Mouse (Mus musculus) inflammation-experienced regulatory T-cells, adult 6 months (primary cell): ENCODE results near the gene Efnb3. TPM values are rescaled to one million over a fixed set of nuclear protein-coding genes. Genes with fewer than 3 reads are reported as not detected.

Experiments
- ATAC-seq: one replicate; pipeline ENCODE4 v1.8.0; 2017
- polyA plus RNA-seq, 3 experiments: library from polyadenylated mRNA; unstranded; fragments of 100-300 nt; shearing (Covaris generic); gene quantifications; one replicate each; pipeline ENCODE4 v1.2.1; 2017

Gene Efnb3
- polyA plus RNA-seq = under 1 TPM in 2 of 3 experiments, not detected in 1; 0.11 to 0.22 TPM

GRCm38 (mm10) chr11:69559851-69560765 lies at the start of gene Efnb3:
Gene Efnb3 (minus strand): TSS chr11:69560205.
- ATAC-seq = no peak

GRCm38 (mm10) chr11:69609416-69609815 lies 49.4 kb upstream of the Efnb3 start:
- no peak for ATAC-seq

GRCm38 (mm10) chr11:69608525-69608924 lies 48.5 kb upstream of the Efnb3 start:
- no peak for ATAC-seq

- ATAC-seq = no peak
These were observed 46.8 kb upstream of the Efnb3 start for GRCm38 (mm10) chr11:69606832-69607231.

- no peak for ATAC-seq
These were observed 46.4 kb upstream of the Efnb3 start for GRCm38 (mm10) chr11:69606491-69606795.

DNA sequence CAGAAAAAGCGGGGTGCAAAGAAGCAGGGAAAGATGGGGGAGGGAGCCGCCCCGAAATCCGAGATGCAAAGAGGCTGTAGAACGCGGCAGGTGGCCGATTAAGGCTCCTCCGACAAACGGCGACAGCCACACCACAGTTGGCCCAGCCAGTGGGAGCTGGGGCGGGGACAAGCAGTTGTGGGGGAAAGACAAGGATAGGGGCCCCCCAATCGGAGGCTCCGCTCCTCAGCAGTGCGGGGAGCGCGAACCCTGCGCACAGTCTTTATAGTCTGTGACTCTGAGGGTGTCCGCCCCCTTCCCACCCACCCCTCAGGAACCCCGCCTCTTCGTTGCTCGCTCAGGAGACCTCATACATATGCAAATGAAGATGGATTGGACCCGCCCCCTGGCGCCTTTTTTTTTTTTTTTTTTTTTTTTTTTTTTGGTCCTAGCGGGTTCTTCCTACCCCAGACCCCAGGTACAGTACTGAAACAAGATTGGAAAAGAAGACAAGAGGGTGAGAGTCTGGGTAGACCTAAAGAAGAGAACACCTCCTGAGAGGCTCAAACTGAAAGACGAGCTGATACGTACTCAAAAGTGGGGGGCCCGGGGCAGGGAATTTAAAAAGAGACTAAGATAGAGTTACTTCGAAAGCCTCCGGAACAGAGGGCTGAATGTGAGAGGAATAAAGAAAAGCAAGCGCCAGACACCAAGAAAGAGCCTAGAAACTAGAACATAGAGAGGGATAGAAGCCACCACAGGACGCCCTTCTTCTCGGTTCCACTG lies 45.9 kb upstream of the Efnb3 start, which contains the start of gene Atp1b2:
Gene Atp1b2, minus strand, starts transcription at position 217 of the 765 bp plus-strand sequence.
- ATAC-seq = peak; percentile 54

GRCm38 (mm10) chr11:69604795-69605664 lies 45.0 kb upstream of the Efnb3 start:
- peak; percentile 28 for ATAC-seq

DNA sequence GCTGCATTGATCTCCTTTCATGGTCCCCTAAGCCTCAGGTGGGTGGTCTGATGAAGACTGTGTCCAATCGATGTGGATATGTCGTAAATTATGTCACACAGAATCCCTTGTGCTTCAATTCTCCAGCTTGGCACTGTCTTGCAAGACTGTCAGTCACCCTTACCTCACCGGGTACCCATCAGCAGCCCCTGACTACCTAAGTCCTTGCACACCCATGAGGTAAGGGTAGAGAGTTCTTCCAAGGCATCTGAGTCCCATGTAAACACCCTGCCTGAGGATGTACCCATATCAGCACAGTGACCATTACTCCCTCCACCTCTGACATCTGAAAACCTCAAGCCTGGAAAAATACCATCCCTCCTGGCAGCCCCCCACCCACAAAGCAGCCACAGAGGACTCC lies 44.3 kb upstream of the Efnb3 start:
- ATAC-seq = no peak

DNA sequence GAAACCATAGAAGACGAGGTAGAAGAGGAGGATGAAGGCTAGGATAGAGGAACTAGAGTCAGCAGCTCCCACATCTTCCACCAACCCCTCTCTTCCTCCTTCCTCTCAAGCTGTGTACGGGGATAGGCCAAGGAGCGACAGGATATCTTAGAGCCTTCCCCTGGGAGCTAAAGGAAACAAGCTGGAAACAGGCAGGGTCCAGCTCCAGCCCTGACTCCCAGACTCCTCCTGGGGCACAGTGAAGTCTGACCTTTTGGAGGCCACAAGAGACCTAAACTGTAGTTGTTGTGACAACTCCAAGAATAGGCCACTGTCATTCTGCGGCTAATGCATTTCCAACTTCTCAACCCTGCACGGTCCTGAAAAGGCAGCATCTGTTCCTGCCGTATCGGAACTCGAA lies 43.5 kb upstream of the Efnb3 start:
- no peak for ATAC-seq

GRCm38 (mm10) chr11:69601768-69602167 lies 41.8 kb upstream of the Efnb3 start:
- ATAC-seq = no peak

DNA sequence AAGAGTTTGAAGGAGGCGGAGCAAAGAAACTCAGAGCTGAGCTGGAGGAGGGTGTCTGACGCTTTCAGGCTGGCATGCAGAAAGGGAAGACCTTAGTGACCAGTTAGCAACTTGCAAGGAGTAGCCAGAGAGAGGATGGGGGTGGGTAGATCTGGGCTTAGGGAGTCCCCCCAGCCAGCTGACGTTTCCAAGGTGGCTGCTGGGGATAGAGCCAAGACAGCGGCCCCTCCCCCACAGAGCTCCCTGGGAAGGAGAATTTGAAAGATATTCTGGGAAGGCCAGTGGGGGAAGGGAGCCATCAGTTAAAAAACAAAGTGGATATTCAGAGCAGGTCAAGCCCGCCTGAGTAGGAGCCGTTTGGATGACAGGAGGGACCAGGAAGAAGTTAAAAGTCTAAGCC lies 40.1 kb upstream of the Efnb3 start:
- ATAC-seq = no peak

DNA sequence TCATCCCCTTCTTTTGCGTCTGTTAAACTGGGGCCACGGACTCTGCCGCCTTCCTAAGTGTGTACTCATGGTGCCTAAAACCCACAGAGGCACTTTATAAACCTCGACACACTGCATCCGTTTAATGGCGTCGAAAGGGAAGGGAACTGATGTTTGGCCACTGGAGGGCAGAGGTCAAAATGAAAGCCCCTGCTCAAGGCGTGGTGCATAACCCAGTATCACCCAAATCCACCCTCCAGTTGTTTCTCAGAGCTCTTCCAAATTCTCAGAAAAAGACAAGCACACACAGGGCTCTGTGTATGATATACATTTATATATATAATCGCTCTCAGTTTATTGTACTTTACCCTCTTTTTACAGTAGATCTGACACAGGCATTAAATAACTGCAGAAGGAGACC lies 39.4 kb upstream of the Efnb3 start:
- no peak for ATAC-seq

- ATAC-seq = no peak
These were observed 34.8 kb upstream of the Efnb3 start for GRCm38 (mm10) chr11:69594853-69595252.

- no peak for ATAC-seq
These were observed 32.8 kb upstream of the Efnb3 start for GRCm38 (mm10) chr11:69592799-69593198.

GRCm38 (mm10) chr11:69591899-69592637 lies 32.1 kb upstream of the Efnb3 start:
- no peak for ATAC-seq

- ATAC-seq = no peak
These were observed 31.4 kb upstream of the Efnb3 start for GRCm38 (mm10) chr11:69591424-69591823.

DNA sequence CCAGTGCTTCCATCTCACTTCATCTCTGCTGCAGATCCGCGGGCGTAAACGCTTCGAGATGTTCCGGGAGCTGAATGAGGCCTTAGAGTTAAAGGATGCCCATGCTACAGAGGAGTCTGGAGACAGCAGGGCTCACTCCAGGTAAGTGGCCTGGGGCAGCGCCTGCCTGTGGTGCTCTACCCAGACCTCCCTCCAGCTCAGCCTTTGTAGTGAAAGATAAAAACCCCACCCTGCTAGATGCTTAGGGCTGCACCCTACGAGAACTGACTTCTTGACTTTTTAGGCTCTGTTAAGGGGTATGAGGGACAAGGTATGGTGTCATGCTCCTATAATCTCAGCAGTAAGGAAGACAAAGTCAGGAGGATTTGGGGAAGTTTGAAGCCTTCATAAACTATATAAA lies 30.6 kb upstream of the Efnb3 start:
- no peak for ATAC-seq

DNA sequence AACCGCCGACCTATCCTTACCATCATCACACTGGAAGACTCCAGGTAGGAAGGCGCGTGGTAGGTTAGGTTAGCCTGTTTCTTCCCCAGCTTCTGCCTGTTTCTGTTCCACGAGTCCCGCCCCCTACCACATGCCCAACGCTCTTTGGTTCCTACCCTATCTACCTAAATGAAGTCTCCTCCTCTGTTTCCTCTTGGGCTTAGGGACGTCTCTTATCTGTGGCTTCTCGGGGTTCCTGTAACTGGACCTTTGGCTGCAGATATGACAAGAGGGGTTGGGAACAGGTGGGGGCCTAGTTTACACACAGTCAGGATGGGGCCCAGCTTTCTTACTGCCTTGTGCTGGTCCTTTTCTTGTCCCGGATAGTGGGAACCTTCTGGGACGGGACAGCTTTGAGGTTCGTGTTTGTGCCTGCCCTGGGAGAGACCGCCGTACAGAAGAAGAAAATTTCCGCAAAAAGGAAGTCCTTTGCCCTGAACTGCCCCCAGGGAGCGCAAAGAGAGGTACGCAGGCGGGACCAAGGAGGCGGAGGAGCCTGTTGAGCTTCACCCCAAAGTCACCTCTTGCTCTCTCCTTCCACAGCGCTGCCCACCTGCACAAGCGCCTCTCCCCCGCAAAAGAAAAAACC lies 29.3 kb upstream of the Efnb3 start:
- no peak for ATAC-seq

GRCm38 (mm10) chr11:69585718-69586325 lies 25.8 kb upstream of the Efnb3 start:
- no peak for ATAC-seq

- no peak for ATAC-seq
These were observed 24.9 kb upstream of the Efnb3 start for GRCm38 (mm10) chr11:69584937-69585336.

DNA sequence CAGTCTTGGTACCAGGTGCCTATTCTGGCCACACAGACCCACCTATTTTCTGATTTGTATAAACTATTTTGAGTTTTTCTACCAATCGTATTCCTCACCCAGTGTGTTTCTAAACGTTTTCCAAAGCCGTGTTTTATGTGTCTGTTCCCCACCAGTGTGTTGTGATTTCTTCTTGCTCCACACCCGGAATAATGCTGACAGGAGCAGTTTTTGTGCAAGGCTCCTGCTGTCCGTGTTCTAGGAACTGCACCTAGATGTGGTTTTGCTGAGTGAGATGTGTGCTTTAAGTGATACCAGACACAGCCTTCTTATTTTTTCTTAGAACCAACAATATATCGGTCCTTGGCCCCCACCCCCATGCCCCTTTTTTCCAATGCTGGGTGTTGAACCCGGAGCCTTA lies 24.0 kb upstream of the Efnb3 start:
- ATAC-seq = no peak
